Mouse (Mus musculus): ENCODE measurements around the gene Hsp90b1.

DNA sequence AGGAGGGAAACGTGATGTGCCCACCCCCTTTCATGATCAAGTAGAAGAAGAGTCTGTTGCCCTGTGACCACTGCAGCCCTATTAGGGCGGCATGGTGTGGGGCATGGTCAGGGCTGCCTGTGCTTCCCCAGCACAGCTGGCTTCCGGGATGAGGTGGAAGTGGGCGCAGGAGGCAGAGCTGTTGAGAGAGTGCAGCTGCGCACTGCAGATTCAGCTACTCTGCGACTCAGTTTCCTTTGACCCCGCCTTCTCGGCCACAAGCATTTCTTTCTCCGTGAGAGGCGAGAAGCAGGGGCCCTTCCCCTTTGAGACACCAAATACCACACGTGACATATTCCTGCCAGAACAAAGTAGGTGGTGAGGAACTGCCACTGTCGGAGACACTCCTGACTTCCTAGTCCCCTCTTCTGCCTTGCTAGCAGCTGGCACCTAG is 22.3 kb upstream of the Hsp90b1 start:
- TF ChIP-seq CTCF (IDR thresholded peaks at IDR 0.05; ENCODE audit: low read depth) (no peak), EP300 (IDR thresholded peaks at IDR 0.05; ENCODE audit: low read depth) (no peak)
